Mouse (Mus musculus) heart, postnatal 14 days (tissue): ENCODE measurements around the gene Tbpl2. TPM values are rescaled to one million over a fixed set of nuclear protein-coding genes. Genes with fewer than 3 reads are reported as not detected.
A peak's percentile ranks its signal among the peaks of the same experiment; 100 is the strongest.

Source experiments
- DNase-seq, 2 experiments: peaks; one replicate each; pipeline ENCODE4 v3.0.0; 2021 to 2022
- intact Hi-C: fragments of 180-260 bp; cut with DNase I; formaldehyde crosslinking; loops from one replicate; pipeline ENCODE4 v1.15.1; 2025
- long read RNA-seq, 2 experiments: library from polyadenylated mRNA; stranded (forward); transcript quantifications; one replicate each; pipeline ENCODE4 v2.0.0; 2021
- total RNA-seq, 2 experiments: library from RNA; stranded (reverse); gene quantifications; 2 replicates each; pipeline ENCODE4 v1.2.3; 2021

Tbpl2 gene
- total RNA-seq = not detected
- long read RNA-seq, experiment 1 = 0 reads
- long read RNA-seq, experiment 2 = 0 reads

- DNase-seq = no peak
- intact Hi-C loops = no loop called here
Measured at GRCm38 (mm10) chr2:24096495-24096894, at the start of gene Tbpl2. Tbpl2 (minus strand) TSS chr2:24096595.

DNA sequence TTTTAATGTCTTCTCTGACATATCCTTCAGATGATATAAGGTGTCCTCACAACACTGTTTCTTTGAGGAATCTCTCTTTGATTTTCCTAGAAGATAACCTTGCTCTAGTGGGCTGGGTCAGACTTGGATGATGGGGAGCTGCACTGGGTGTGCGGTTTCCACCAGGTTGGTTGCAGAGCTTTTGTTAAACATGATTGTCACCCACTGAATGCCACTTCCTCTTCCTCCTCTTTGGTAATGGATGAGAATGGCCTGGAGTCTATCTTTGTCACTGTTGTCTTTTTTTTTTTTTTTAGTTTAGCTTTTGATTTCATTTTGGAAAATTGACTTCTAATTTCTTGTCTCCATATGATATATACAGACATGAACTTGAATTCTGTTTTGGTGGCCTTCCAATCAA is 38.0 kb upstream of the Tbpl2 start:
- DNase-seq = no peak
- intact Hi-C loops = no loop called here

GRCm38 (mm10) chr2:24109085-24109484 is 12.7 kb upstream of the Tbpl2 start:
- intact Hi-C loops = no loop called here

GRCm38 (mm10) chr2:24103619-24104289 is 7.4 kb upstream of the Tbpl2 start:
- DNase-seq = no peak
- intact Hi-C loops = no loop called here

More at GRCm38 (mm10) chr2:24109085-24109484, 12.7 kb upstream of the Tbpl2 start:
- no peak for DNase-seq

DNA sequence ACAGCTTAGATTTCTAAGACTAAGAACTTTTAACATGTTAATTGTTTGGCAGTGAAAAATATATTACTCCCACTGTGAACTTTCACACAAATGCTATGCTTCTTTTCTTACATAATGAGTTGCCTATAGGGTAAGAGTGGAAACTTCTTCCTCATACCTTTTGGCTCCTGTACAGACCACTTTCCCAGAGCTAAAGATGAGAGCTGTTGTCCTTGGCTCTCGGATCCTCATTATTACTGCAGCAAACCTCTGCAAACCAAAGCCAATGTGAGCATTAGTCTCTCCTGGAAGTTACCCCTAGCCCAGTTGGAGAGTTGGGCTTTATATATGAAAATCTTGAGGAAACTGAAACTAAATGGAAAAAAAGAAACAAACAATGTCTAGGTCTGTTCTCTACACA is 5.5 kb downstream of the Tbpl2 start:
- intact Hi-C loops = no loop called here
- no peak for DNase-seq

- intact Hi-C loops = no loop called here
- DNase-seq = no peak
Measured at GRCm38 (mm10) chr2:24050459-24050858, 45.9 kb downstream of the Tbpl2 start.

- no peak for DNase-seq
- intact Hi-C loops = no loop called here
Measured at GRCm38 (mm10) chr2:24049344-24049990, 46.9 kb downstream of the Tbpl2 start, which contains the start of gene Hnmt. Hnmt (minus strand) TSS chr2:24049394.

- intact Hi-C loops = no loop called here
- DNase-seq = peak; percentile 51 to 60
Measured at GRCm38 (mm10) chr2:24048480-24049097, 47.8 kb downstream of the Tbpl2 start.

DNA sequence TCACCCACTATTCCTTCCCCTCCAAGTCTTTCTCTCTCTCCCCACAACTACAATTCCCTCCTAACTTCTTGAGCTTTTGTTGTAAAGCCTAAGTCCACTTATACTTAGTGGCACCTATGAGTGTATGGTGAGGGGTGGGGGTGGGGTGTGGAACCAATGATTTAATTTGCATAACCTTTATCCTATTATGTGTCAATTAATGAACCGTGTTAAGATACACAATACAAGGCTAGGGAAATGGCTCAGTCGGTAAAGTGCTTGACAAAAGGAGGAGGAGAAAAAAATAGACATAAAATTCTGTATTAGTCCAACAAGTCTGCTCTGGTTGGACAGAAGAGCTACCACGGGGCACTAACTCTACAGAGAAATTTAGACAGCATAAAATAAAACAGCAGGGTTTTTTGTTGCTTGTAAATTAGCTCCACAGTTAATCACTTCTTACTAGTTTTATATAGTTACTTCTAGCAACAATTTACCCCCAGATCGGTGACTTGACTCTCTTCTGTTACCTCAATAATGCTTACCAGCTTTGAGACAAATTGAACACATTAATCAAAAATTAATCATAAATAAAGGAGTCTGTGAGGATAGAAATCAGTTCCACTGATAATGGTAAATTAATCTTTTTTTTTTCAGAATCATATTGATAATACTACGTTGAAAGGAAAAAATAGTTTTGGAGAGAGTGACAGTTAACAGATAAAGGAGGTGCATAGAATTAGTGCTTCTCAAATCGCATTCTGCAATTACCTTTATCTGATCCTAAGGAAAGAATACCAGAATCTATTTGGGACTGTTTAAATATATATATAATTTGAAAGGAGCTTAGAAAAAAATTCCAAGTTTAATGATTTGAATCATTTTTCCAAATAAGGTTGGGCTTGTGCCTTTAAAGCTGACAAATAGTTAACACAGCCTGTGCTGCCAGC is 48.6 kb downstream of the Tbpl2 start:
- DNase-seq = no peak
- intact Hi-C loops = no loop called here

DNA sequence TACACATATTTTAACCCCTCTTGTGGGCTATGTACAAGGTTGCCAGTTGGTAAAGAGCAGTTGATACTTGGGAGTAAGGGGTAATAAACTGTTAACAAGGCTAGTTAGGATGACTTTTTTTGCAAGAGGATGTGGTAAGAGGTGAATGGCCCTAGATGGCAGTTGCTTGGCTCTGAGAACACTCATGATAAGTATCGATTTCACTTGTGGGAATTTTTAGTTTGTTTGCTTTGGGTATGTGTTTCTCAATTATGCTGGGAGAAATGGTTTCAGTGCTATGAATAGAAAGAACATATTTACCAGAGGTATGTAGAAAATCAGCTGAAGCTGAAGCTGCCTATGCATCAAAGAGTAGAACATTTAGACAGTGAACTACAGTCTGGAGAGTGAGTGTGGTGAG is 53.5 kb downstream of the Tbpl2 start:
- no peak for DNase-seq
- intact Hi-C loops = no loop called here

DNA sequence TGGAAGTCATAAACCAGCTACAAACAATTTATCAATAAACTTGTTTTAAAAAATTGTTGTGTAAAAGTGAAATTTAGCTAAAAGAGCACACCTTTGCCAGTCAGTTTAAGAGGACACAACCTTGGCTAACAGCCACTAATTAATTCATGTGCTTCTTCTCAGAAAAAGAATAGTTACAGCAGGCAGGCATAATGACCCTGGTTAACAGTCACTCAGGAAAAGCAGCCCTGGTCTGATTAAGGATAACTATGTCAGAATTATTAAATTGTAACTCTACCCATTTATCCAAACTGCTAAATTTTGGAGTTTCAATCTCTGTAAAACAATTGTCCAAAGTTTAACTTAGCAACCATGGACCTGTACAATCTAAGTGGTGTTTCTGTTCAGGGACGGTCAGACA is 55.9 kb downstream of the Tbpl2 start:
- no peak for DNase-seq
- intact Hi-C loops = no loop called here

Other genes starting within 250 kb of the Tbpl2 start
- 10 to 100 TPM; 12.0 to 14.0 TPM for gene Hnmt, start 47.2 kb downstream of the Tbpl2 start, total RNA-seq
- not detected for gene Il1f8, start 56.6 kb upstream of the Tbpl2 start, total RNA-seq
- gene Il1f9, start 89.9 kb upstream of the Tbpl2 start, total RNA-seq = not detected
- gene Il1f6, start 118.8 kb upstream of the Tbpl2 start, total RNA-seq = not detected
- gene Il1f5, start 180.4 kb upstream of the Tbpl2 start, total RNA-seq = not detected
- not detected for gene Il1f10, start 194.6 kb upstream of the Tbpl2 start, total RNA-seq
- gene Il1rn, start 240.3 kb upstream of the Tbpl2 start, total RNA-seq = under 1 TPM in 1 of 2 experiments, not detected in 1; 0.22 TPM